Mouse (Mus musculus) mouse trophoblast stem cell (cell line): ENCODE measurements at regions not wholly inside any gene's neighbourhood (a gene's known extent, or its start where the extent isn't known, plus 50 kb on each side); places are given as distances from the start of the nearest gene placed in this dataset.

Experiments used
- in situ Hi-C, 2 experiments: fragments of 300-500 bp; cut with MseI, MboI; formaldehyde crosslinking; loops; 2 replicates in 1 of 2; 3 replicates in 1 of 2; pipeline ENCODE4 v1.15.1; 2025

DNA sequence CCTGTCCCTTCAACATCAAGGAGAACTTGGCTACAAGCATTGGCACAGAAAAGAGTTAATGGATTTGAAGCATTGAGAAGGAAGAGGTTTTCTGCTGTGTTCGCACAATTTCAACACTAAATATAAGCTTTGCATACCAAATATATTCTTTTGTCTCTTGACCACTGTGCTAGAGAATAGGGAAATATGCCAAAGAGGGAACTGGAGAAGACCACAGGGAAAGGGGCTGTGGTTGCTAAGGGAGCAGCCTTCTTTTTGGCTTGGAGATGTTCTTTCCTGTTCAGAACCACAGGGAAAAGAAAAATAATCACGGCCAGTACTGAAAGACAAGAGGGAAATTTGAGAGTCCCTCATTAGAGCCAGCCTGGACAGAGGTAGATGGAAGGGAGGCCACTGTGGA, 352.8 kb downstream of the Kctd12 start:
- in situ Hi-C loops: no loop called here

DNA sequence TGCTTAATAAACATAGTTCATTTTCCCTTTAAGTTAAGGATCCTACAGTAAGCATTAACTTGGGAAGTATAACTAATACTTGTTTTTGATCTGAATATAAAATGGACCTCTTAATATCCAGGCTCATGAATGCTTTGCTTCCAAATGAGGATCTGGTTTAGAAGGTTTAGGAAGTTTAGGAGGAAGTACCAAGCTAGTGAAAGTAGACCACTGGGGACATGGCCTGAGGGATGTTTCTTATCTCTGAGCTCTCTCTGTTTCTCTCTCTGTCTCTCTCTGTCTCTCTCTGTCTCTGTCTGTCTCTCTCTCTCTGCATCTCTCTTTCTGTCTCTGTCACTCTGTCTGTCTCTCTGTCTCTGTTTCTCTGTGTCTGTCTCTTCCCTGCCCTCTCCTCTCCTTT, 360.9 kb downstream of the Kctd12 start:
- in situ Hi-C loops: no loop called here

DNA sequence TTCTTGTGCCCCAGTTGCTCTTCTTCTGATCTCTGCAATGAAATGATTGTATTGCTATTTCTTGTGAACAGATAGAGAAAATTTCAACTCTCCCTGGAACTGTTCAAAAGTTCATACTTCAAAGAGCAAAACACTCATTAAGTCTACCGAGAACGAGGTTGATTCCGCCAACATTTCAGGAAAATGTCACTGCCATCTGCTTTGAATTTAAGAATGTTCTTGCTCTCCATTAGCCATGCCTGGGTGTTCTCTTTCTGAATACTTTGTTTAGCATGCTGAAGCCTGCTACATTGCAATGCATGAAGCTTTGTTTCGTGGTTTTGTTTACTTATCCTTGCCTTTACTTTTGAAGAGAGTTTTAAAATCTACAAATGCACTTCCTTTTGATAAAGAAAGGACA, 363.4 kb downstream of the Kctd12 start:
- in situ Hi-C loops: no loop called here

DNA sequence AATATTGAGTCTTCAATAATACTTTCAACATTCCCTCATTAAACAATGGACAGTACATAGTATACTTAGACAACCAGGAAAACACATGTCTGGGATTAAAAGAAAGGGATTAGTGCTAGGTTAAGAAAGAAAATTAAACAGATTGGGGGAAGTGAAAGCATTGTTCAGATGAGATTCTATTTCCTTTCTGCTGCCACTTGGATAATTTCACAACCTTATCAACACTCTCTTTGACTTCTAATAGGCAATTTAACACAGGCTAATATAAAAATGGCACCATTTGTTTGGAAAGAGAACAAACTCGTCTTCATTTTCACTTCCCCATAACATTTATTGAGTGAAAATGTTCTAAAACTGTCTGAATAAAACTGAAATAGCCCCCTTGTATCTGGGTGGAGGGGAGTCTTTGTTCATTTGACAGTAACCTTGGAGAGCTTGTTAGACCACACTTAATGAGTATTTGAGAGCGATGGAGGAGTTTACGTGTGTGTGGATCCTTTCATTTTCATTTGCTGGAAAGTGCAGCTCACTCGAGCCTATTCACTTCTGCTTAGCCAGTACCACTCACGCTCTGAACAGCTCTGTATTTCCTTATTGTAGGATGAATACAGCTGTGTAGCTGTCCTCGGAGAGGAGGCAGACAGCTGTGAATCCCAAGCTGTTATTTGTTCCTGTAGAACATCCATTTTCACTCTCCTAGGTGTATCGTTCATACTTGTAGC, 366.7 kb downstream of the Kctd12 start:
- in situ Hi-C loops: no loop called here

DNA sequence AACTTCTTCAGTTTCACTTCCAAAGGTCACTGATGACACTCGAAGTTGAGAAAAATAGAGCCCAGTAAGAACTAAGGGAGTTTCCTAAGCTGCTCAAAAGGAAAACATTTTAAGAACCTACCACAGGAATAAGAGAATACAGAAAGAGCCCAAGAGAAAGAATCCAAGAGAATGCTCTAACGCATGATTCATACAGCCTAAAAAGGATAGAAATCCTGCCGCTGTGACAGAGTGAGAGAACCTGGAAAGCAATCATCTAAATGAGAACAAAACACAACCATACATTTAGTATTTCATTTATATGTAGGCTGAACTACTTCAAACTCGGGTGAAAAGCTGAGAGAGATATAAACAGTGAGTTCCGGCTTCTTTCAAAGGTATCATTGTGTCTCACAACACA, 376.4 kb downstream of the Kctd12 start:
- in situ Hi-C loops: no loop called here

DNA sequence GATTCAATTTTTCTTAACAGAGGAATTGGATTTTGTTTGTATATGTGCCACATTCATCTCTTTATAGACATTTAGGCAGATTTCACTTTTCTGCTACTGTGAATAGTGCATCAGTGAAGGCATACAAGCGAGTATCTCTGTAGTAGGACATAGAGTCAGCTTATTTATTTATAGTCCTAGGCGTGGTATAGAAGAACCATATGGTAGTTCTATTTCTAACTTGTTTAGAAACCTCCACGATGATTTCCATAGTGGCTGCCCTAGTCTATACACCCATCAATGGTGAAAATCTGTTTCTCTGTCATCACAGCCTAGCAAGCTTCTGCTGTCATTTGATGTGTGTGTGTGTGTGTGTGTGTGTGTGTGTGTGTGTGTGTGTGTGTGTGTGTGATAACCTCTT, 387.6 kb downstream of the Kctd12 start:
- in situ Hi-C loops: no loop called here

DNA sequence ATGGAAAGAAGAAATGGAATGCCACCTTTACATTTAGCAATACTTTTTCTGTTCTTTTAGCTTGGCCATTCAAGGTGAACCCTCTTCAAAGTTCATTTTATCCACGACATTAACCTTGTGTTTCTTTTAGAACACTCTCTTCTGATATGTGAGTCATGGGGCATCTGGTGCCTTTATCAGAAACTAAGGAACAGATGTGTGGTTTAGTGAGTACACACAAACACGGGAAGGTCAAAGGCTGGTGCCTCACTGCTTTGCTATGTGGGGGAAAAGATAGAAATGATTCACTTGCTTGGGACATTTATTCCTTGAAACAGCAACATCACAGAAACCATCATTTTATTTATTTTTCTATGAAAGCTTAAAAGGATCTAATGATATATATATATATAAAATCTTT, 428.7 kb downstream of the Kctd12 start:
- in situ Hi-C loops: no loop called here

DNA sequence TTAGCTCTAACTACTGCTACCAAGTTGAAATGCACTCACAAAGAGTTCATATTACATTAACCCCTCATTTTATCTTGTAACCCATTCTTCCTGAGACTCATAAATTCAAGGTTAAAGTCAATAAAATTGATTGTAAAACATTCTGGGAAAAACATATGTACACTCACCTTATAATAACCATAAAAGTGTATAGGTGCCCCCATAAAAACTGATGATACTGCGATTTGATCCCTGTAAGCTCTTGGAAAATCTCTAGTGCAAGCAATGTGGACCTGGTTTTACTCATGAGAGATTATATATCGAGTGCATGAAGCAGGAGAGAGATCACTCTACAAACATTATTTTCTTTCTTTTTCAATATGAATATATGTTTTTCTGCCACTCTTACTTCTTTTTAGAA, 429.8 kb downstream of the Kctd12 start:
- in situ Hi-C loops: no loop called here

DNA sequence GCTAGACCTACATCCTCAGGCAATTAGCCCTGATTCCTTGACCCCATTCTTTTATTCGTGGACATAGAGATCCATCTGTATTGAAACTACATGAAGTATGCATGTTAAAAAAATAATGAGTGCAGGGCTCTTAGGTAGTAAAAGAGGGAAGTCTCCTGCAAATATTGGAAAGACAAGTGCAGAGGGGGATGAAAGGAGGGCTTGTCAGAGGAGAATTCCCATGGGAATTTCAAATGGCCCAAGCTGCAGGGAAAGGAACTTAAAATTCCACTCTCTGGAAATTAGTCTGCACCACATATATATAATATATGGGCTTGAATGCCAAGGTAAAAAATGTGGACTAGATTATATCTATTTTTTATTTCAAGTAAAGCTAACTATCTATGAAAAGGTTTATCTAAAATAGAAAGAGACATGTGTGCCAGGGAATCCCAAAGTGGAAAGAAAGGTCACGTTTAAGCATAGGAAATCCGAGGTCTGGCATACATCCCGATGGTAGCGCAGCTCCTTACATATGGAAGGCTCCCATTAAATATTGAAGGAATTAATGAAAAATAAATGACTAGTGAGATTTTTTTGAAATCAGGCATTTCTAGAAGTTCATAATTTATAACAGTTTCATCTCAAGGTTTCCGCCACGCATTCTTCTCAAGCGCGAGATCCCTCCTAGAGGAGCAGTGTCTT, 457.4 kb downstream of the Kctd12 start:
- in situ Hi-C loops: loop anchor here (25.0 kb wide), 2 partner anchors 462 to 738 kb away; partner anchors contain the start of gene Kctd12 (in 1 of the 2)

DNA sequence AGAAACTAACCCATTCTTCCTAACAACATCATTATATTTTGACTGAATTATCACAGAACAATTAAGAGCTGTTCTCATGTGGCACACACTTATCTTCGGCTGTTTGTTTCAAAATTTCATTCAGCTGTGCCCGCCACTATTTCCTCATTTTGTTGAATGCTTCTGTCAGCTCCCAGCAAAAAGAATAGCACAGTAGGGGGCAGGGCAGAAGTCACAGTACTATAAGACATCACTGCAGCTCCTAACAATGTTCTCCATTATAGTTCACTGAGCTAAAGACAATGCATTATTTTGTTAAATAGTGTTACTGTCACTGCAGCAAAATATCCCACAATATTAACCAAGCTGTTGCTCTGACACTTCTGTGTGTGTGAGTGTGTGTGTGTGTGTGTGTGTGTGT, 465.7 kb downstream of the Kctd12 start:
- in situ Hi-C loops: loop anchor here (25.0 kb wide), 2 partner anchors 471 to 729 kb away; partner anchors contain the start of gene Kctd12 (in 1 of the 2)

DNA sequence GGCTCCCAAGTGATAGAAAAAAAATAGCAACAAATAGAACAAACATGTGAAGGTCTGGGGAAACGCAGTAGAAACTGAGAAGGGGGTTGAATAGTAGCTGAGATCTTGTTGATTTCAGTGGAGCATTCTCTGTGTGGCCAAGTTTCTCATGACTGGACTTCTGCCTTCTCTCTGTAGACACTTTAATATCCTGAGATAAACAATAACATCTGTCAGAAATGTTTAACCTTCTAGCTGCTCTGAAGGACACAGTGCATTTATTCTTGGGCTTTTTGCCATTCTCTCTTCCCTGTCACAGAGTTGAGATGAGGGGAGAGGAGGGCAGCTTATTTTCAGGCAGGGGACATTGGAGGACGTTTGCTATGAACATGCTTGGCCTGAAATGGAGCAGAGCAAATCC, 467.9 kb downstream of the Kctd12 start:
- in situ Hi-C loops: loop anchor here (25.0 kb wide), 2 partner anchors 473 to 727 kb away; partner anchors contain the start of gene Kctd12 (in 1 of the 2)

DNA sequence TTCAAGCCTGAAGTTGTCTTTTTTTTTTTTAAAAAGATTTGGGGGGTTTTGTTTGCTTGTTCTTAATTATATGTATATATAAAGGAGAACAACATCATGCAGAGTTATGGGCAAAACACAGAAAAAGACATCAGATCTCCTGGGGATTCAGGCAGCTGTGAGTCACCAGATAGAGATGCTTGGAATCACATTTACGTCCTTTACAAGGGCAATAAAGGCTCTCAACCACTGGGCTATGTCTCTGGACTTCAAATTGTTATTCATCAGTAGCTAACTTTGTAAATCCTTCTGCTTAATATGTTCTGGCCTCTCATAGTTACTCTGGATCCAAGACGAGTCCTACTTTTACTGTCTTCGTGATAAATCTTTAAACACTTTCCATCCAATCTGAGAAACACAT, 469.8 kb downstream of the Kctd12 start:
- in situ Hi-C loops: loop anchor here (25.0 kb wide), 2 partner anchors 475 to 725 kb away; partner anchors contain the start of gene Kctd12 (in 1 of the 2)

DNA sequence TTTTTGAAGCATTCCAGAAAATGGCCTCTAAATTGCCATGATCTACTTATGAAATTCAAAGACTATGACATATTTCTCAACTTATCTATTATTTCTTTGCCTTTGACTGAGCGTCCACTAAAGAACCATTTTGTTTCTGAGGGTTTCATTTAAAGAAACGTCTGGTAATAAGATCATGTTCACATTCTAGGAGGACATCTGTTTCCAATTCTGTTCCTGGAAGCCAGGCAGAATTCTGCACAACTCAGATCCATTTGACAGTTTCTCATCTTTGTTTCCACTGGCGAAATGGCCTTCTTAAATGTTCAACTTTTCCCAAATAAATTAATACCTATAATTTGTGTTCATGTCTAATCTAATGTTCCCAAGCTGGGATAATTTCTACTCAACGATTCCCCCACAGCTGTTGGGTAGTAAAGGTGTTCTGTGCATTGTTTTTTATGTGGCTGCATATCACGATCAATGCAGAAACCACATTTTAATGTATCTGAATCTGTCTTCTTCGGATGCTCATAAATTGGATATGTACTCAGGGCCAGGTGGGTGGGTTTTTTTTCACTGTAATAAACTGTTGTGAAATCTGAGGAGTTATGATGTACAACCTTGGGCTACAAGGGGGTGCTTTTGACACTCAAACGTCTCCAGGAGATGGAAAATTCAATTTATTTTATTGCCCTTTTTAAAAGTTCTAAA, 470.6 kb downstream of the Kctd12 start:
- in situ Hi-C loops: loop anchor here (25.0 kb wide), 2 partner anchors 475 to 725 kb away; partner anchors contain the start of gene Kctd12 (in 1 of the 2)

DNA sequence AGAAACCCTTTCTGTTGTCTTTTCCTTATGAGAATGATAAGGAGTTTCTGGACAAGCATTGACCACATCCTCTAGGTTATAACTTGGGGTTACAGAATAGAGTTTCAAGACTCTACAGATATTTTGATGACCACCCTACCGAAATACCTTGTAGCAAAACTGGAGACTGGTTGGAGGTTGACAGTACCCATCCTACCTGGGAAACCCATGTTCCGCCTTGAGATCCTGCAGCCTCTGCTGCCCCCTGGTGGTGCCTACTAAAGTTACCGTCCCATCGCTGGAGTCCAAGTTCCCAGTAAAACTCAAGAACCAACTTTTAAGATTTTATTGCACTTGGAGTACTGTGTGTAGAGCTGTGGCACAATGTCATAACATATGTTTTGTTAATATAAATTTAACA, 472.1 kb downstream of the Kctd12 start:
- in situ Hi-C loops: loop anchor here (25.0 kb wide), 2 partner anchors 477 to 723 kb away; partner anchors contain the start of gene Kctd12 (in 1 of the 2)

DNA sequence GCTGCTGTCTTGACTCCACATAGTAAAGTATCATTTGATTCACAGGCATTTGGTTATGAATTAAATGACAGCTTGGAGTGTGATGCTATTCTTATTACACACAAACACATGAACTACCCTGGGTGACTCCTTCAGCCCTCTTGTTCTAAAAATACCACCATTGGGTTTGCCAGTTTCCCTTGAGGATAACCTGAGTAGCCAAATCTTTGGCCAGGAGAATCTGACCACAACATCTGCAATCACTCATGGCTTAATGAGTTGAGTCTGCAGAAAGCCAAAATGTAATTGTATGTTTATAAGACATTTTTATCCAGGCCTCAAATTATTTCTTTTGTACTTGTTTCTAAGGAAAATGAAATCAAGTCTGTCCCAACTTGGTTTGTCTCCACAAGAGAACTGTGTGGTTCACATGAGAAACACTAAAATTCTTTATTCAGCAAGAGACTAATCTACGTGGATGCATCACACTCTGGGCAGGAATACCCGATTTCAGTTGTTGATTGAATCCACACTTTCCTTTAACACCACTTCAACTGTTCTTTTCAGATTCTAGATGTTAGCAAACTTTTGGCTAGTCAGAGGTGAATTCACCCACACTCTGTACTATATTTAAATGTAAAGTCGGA, 476.6 kb downstream of the Kctd12 start:
- in situ Hi-C loops: loop anchor here (5.0 to 25.0 kb wide), 4 partner anchors 481 to 719 kb away; partner anchors contain the start of gene Kctd12 (in 1 of the 2)

DNA sequence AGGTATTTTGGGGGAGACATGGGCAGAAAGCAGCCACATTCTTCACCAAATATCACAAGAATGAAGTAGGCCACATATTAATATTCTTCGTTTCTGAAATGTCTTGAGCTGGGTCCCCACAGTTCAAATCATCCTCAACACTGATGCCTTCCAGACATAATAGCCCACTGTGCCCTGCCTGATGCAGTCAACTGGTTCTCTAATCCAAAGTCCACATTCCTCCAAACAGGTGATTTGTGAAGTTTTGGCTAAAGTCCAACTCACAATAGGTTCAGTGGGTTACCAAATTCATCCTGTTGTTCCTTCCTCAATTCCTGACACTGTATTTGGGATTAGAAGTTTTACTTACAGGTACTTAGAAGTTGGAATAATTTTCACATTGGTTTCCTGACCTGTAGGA, 485.3 kb downstream of the Kctd12 start:
- in situ Hi-C loops: no loop called here

DNA sequence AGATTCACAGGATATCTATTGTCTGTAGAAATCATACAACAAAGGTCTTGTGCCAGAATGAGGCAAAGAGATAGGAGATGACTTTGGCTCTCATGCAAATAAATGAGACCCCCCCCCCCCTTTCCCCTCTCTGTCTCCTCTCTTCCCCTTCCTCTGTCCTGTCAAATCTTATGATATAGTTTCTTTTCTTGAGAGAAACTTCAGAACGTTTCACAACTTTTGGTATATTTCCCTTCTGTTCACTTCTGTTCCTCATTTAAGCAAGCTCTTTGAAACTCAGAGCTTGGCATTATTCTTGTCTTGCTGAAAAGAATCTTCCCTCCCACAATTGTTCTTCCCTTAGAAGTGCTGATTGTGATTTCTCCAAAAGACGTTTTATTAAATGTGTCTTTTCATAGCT, 490.1 kb downstream of the Kctd12 start:
- in situ Hi-C loops: no loop called here

DNA sequence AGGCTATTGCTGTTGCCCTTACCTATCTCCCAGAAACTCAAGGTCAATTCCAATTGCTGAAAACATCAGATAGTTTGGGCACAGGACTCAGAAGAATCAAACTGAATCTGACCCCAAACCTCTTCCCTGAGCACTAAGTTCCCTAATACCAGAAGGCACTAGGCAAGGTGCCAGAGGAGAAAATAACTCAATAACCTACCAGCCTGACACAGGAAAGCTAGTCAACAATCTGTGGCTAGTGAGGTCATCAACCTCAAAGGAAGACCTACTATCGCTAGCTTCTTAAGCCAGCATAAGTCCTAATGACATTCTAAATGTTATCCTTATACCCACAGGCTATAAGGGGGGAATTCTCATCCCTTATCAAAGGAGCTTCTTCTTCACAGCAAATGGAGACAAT, 491.2 kb downstream of the Kctd12 start:
- in situ Hi-C loops: no loop called here

DNA sequence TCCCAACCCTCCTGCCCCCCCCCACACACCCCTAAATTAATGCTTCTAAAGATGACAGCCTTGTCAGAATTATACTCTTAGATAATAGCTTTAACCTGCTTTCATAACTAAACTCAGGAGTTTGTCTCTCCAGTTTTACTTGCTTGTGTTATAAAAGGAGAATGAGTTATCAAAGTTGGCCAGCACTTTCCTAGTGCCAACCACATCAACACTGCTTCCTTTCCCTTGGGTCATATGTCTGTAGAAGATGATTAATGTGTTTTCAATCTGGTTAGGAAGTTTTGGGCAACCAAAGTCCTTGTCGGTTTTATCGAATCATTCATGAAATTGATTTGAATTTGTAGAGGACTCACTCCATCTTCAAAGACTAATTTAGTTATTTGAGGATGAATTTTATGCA, 505.3 kb downstream of the Kctd12 start:
- in situ Hi-C loops: no loop called here

DNA sequence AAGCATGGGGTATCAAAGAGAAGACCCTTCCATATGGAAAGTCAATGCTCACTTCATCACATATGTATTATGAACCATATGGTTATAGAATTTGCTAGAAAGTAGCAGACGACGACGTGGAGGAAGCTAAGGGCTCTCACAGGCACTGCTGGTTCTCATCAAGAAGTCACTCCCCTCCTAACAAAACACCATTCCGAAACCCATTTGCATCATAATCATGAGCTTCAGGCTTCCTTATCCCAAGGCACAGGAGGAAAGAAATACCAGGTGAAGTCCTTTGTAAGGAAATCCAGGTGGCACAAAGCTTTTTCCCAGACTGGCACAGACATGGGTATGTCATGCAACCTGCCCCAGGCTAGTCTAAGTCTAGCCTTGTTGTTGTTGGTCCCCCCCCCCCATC, 513.1 kb downstream of the Kctd12 start:
- in situ Hi-C loops: no loop called here

DNA sequence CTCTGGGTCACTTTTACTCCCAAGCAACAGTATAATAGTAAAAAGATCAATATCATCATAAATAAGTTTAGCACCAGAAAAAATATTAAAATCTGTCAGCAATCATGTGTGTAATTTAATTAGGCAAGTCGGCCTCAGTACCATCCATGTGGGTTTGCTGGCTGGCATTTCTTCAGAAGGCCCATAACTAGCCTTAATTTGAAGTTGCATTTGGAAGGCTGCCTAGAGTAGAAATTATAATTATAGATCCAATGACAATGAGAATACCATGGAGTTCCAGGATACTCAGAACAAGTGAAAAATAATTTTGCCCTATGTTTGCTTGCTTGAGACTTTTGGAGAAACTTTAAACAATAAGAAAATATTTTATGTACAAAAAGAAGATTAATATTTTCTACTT, 521.4 kb downstream of the Kctd12 start:
- in situ Hi-C loops: no loop called here

DNA sequence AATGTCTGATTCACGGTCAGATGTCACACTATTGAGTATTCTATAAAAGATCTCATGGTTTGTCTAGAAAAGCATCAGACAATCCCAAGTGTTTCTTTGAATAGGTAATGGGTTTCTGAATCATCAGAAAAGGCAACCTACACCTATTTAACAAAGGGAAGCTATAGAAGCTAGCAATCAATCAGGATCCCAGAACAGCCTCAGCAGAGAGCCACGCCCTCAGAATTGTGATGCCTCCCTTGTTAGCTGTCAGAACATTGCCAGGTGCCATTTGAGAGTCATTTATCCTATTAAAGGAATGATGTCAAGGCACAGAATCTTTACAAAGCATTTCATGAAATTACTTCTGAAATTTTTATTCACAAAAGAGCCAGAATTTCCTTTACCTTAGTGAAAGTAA, 542.7 kb downstream of the Kctd12 start:
- in situ Hi-C loops: no loop called here
